9 mouse cellular contexts compared by ENCODE assay signal in the genomic region with DNA sequence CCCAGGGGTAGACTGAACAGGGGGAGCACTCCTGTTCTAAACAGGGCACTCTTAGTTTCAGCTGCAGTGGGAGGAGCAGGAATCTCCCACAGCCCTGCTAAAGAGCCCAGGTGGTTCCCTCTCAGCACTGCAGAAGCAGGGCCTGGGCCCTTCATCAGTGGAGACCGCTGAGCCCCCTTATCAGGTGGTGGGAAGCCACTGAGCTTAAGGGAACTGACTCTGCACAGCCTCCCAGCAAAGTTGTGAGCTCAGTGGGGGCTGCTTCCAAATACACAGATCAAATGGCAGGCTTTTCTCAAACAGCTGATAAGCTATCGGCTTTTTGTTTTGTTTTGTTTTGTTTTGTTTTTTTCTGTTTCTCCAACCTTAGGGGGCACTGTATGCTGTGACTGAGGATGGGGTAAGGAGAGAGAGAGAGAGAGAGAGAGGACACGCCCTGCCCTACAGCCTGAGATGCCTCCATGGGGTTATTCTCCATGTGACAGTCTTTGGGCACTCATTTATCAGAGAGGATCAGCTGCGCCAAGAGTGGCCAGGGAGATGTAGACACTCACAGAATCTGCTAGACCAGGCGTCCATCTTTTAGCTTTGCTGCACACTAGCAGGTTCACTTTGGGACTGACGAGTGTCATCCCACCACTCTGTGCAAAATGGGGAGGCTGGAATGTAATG.
DNase-seq lines count a peak whose midpoint lies in the region; ATAC-seq lines count a peak whose summit lies in the region.
"Had no signal": no experiment of that assay in that cellular context is flagged by ENCODE, and none has a peak within 500 bp of the region (broad histone marks: within the 10 kb centered on the region; RNA-seq: fewer than 3 reads in every experiment).

No protein-coding gene starts in this region.

- no peaks in the 10 kb centered on the region for H3K9me3 ChIP-seq in intestine, embryonic 14.5 days (ENCODE audit: control insufficient read depth, low read length)
- H3K9me3 ChIP-seq in intestine, embryonic 16.5 days (ENCODE audit: control insufficient read depth, low read length): no peaks in the 10 kb centered on the region
- no peaks in the 10 kb centered on the region for H3K9me3 ChIP-seq in hindbrain, embryonic 16.5 days (ENCODE audit: control insufficient read depth, low read length)
- H3K9me3 ChIP-seq in neural tube, embryonic 13.5 days: no peaks in the 10 kb centered on the region

- WGBS in intestine, embryonic 14.5 days: 80% methylated on average over 6 of the region's 6 CpGs
- WGBS in intestine, embryonic 16.5 days: 83% methylated on average over 6 of the region's 6 CpGs
- WGBS in hindbrain, embryonic 16.5 days: 69% methylated on average over 6 of the region's 6 CpGs
- WGBS in neural tube, embryonic 13.5 days: 77% methylated on average over 6 of the region's 6 CpGs

- H3K27me3 ChIP-seq in intestine, embryonic 14.5 days (replicated peaks; ENCODE audit: control insufficient read depth, insufficient read depth, low read length): 0 out of 2 replicates have a peak, but pooled peaks cover 3% of the 10 kb centered on the region
- no peaks in the 10 kb centered on the region for H3K27me3 ChIP-seq in intestine, embryonic 16.5 days (replicated peaks; ENCODE audit: control insufficient read depth, insufficient read depth, low read length)
- peaks cover 3% of the 10 kb centered on the region; the same call in 1 of the 2 replicates for H3K27me3 ChIP-seq in hindbrain, embryonic 16.5 days (replicated peaks; ENCODE audit: control insufficient read depth, insufficient read depth, low read length)
- H3K27me3 ChIP-seq in neural tube, embryonic 13.5 days: peaks cover 49% of the 10 kb centered on the region
- H3K27me3 ChIP-seq: Patski had no signal

- H3K9ac ChIP-seq in intestine, embryonic 14.5 days (ENCODE audit: low read length): no peak overlapping the region
- no peak overlapping the region for H3K9ac ChIP-seq in intestine, embryonic 16.5 days (ENCODE audit: low read depth, low read length)
- no peak overlapping the region for H3K9ac ChIP-seq in hindbrain, embryonic 16.5 days (ENCODE audit: low read depth, low read length)
- H3K9ac ChIP-seq in neural tube, embryonic 13.5 days: no peak overlapping the region

- ATAC-seq in intestine, embryonic 14.5 days (replicated peaks; ENCODE audit: low FRiP score, low TSS enrichment, low read depth): no peak
- ATAC-seq in intestine, embryonic 16.5 days: no peak
- no peak for ATAC-seq in hindbrain, embryonic 16.5 days
- no peak for ATAC-seq in neural tube, embryonic 13.5 days (ENCODE audit: low read depth)
- ATAC-seq: Patski had no signal

- no peak overlapping the region for H3K4me3 ChIP-seq in intestine, embryonic 14.5 days (ENCODE audit: low read depth, low read length)
- H3K4me3 ChIP-seq in intestine, embryonic 16.5 days (ENCODE audit: low read length): no peak overlapping the region
- peak overlapping the region; percentile 50 for H3K4me3 ChIP-seq in hindbrain, embryonic 16.5 days (ENCODE audit: low read length)
- no peak overlapping the region for H3K4me3 ChIP-seq in neural tube, embryonic 13.5 days

- H3K4me1 ChIP-seq in intestine, embryonic 14.5 days (replicated peaks; ENCODE audit: control insufficient read depth, insufficient read depth, low read length): 0 out of 2 replicates have a peak, but pooled peaks cover 3% of the 10 kb centered on the region
- H3K4me1 ChIP-seq in intestine, embryonic 16.5 days (ENCODE audit: control insufficient read depth, insufficient read depth, low read length): peaks cover 19% of the 10 kb centered on the region
- H3K4me1 ChIP-seq in hindbrain, embryonic 16.5 days (ENCODE audit: control insufficient read depth, insufficient read depth, low read depth, low read length): peaks cover 24% of the 10 kb centered on the region
- H3K4me1 ChIP-seq in neural tube, embryonic 13.5 days (replicated peaks): peaks cover 40% of the 10 kb centered on the region

- no peak overlapping the region for H3K27ac ChIP-seq in intestine, embryonic 14.5 days (ENCODE audit: low read depth)
- no peak overlapping the region for H3K27ac ChIP-seq in intestine, embryonic 16.5 days (ENCODE audit: low read length)
- no peak overlapping the region for H3K27ac ChIP-seq in hindbrain, embryonic 16.5 days (ENCODE audit: low read depth, low read length)
- no peak overlapping the region for H3K27ac ChIP-seq in neural tube, embryonic 13.5 days (replicated peaks)

- H3K4me2 ChIP-seq in intestine, embryonic 14.5 days (ENCODE audit: low read length): peak overlapping the region; percentile 99; the same call in 1 of the 2 replicates
- no peak overlapping the region for H3K4me2 ChIP-seq in intestine, embryonic 16.5 days (ENCODE audit: low read depth, low read length)
- peak overlapping the region; percentile 92 for H3K4me2 ChIP-seq in hindbrain, embryonic 16.5 days (ENCODE audit: low read length)
- peak overlapping the region; percentile 96 for H3K4me2 ChIP-seq in neural tube, embryonic 13.5 days

- DNase-seq in intestine, embryonic 14.5 days (ENCODE audit: low spot score): no peak
- DNase-seq in cerebellum, postnatal 10 days: peak; percentile 48 to 58
- DNase-seq in ovary, postnatal 10 days (ENCODE audit: low spot score): no peak
- DNase-seq in layer of hippocampus, postnatal 25 days (ENCODE audit: extremely low spot score in 1 of 2, low spot score in 1 of 2): no peak
- DNase-seq in adrenal gland, postnatal 25 days: no peak

- no peaks in the 10 kb centered on the region for H3K36me3 ChIP-seq in intestine, embryonic 14.5 days (ENCODE audit: control insufficient read depth, insufficient read depth, low read length)
- H3K36me3 ChIP-seq in intestine, embryonic 16.5 days (ENCODE audit: control insufficient read depth, insufficient read depth, low read length): no peaks in the 10 kb centered on the region
- H3K36me3 ChIP-seq in hindbrain, embryonic 16.5 days (ENCODE audit: control insufficient read depth, insufficient read depth, low read length): no peaks in the 10 kb centered on the region
- H3K36me3 ChIP-seq in neural tube, embryonic 13.5 days: no peaks in the 10 kb centered on the region

Comparison
In these comparisons a context has a peak if more than half of its experiments do, and no peak if none do; other contexts are left out.
1. DNase-seq: peak in cerebellum, postnatal 10 days (2 of 2); none in intestine, embryonic 14.5 days (single experiment), ovary, postnatal 10 days (single experiment), layer of hippocampus, postnatal 25 days (0 of 2) and adrenal gland, postnatal 25 days (single experiment).